Mouse (Mus musculus): ENCODE results near the gene Irs1.

The Irs1 gene

GRCm38 (mm10) chr1:82183913-82184442, 107.2 kb downstream of the Irs1 start:
- peak in 1 of 2 experiments; percentile 23 for DNase-seq (ENCODE audit: low spot score in 2 of 2)

Data from urinary bladder, postnatal 4 days (tissue).